Mouse (Mus musculus) C2C12 (cell line): ENCODE measurements at regions not wholly inside any gene's neighbourhood (a gene's known extent, or its start where the extent isn't known, plus 50 kb on each side); places are given as distances from the start of the nearest gene placed in this dataset.

Source experiments
- CEBPB ChIP-seq: IDR thresholded peaks from one replicate; pipeline ENCODE4 v1.6.1; 2011; ENCODE audit warnings: low read depth, mild to moderate bottlenecking, control low read depth, moderate library complexity
- CTCF ChIP-seq: IDR thresholded peaks from one replicate; pipeline ENCODE4 v1.5.1; 2011; ENCODE audit not compliant: control insufficient read depth, insufficient read depth, insufficient read length
- MYOD1 ChIP-seq: IDR thresholded peaks from one replicate; pipeline ENCODE4 v1.6.1; 2011; ENCODE audit warnings: low read depth; ENCODE audit not compliant: control insufficient read depth, insufficient read length
- USF1 ChIP-seq: IDR thresholded peaks from one replicate; pipeline ENCODE4 v1.6.1; 2011; ENCODE audit warnings: low read depth, mild to moderate bottlenecking, control low read depth, moderate library complexity

DNA sequence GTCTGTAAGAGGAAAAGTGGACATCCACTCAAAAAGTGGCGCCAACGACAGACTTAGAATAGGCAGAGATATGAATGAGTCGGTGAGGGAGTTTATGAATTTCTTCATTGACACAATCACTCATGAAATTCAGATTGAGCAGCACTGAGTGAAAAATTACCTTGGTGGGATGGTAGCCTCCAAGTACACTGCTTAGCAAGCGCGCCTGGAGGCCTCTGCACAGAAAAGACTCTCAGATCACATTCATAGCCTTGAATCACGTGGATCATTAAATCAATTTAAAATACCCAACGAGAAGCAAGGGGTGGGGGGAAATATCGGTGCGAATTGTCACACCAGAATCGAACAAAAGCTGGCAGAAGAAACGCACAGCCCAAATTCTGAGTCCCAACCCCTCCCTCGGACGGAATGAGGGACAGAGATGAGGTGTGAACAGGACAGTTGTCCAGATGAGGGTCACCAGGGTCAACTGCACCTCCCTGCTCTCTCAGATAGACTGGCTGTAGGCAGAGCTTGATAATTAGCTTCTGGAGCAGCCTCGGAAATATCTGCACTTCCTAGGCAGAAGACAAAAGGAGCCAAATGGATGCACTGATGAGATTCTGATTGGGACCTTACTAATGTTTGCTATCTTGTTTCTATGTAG is 113.5 kb upstream of the Cdkn3 start:
- TF ChIP-seq CTCF (no peak), MYOD1 (no peak), USF1 (no peak), CEBPB (no peak)
